In genomic region chr16:55480304-55480703, GRCm38 (mm10) we compare ENCODE assay signal across 9 mouse cellular contexts.
A peak's percentile ranks its signal among the peaks of the same experiment; 100 is the strongest.
DNase-seq lines count a peak whose midpoint lies in the region; ATAC-seq and TF ChIP-seq lines count a peak whose summit lies in the region.
"Had no signal": no experiment of that assay in that cellular context is flagged by ENCODE, and none has a peak within 500 bp of the region (broad histone marks: within the 10 kb centered on the region; RNA-seq: fewer than 3 reads in every experiment).

No protein-coding gene starts in this region.

- intact Hi-C loops in left cerebral cortex, postnatal 36 days (cut with DNase I) = no loop called here

- no peak overlapping the region for H3K27ac ChIP-seq in lung, postnatal 0 days (ENCODE audit: low read length)
- no peak overlapping the region for H3K27ac ChIP-seq in hindbrain, embryonic 16.5 days (ENCODE audit: low read depth, low read length)

- H3K36me3 ChIP-seq in lung, postnatal 0 days (ENCODE audit: insufficient read depth, low read length) = no peaks in the 10 kb centered on the region
- no peaks in the 10 kb centered on the region for H3K36me3 ChIP-seq in hindbrain, embryonic 16.5 days (ENCODE audit: control insufficient read depth, insufficient read depth, low read length)

- no peaks in the 10 kb centered on the region for H3K27me3 ChIP-seq in lung, postnatal 0 days (replicated peaks; ENCODE audit: insufficient read depth, low read length)
- no peaks in the 10 kb centered on the region for H3K27me3 ChIP-seq in hindbrain, embryonic 16.5 days (replicated peaks; ENCODE audit: control insufficient read depth, insufficient read depth, low read length)

- no peak overlapping the region for H3K4me2 ChIP-seq in lung, postnatal 0 days (replicated peaks; ENCODE audit: low read depth, low read length)
- H3K4me2 ChIP-seq in hindbrain, embryonic 16.5 days (ENCODE audit: low read length) = no peak overlapping the region

- 34% methylated on average over 7 of the region's 7 CpGs for whole genome bisulfite sequencing in lung, postnatal 0 days
- 32% methylated on average over 7 of the region's 7 CpGs for WGBS in hindbrain, embryonic 16.5 days

- no peak overlapping the region for H3K9ac ChIP-seq in lung, postnatal 0 days (replicated peaks; ENCODE audit: low read depth)
- H3K9ac ChIP-seq in hindbrain, embryonic 16.5 days (ENCODE audit: low read depth, low read length) = no peak overlapping the region

- no peak for DNase-seq in cerebellum, adult 8-10 months
- DNase-seq in lung, postnatal 0 days (ENCODE audit: low spot score) = peak; percentile 75
- DNase-seq in lung, postnatal 25 days (ENCODE audit: low spot score) = no peak
- DNase-seq in left cerebral cortex, postnatal 36 days (ENCODE audit: low spot score in 2 of 2) = no peak
- no peak for DNase-seq in urinary bladder, postnatal 14 days (ENCODE audit: low spot score)

- ATAC-seq in cerebellum, adult (ENCODE audit: insufficient number of reproducible peaks, low FRiP score, low TSS enrichment) = peak; percentile 50; the same call in 1 of the 2 replicates
- ATAC-seq in lung, postnatal 0 days = peak; percentile 67
- peak; percentile 83 for ATAC-seq in hindbrain, embryonic 16.5 days
- ATAC-seq in neutrophil, adult 5-6 weeks (ENCODE audit: extremely low read depth, insufficient number of reproducible peaks, low FRiP score, poor library complexity, severe bottlenecking) = peak; percentile 45; the same call in 1 of the 2 replicates

- TF ChIP-seq EP300 in lung, postnatal 0 days (IDR thresholded peaks at IDR 0.05) = no peak

- H3K4me1 ChIP-seq in lung, postnatal 0 days (ENCODE audit: insufficient read depth, low read depth, low read length) = no peaks in the 10 kb centered on the region
- H3K4me1 ChIP-seq in hindbrain, embryonic 16.5 days (ENCODE audit: control insufficient read depth, insufficient read depth, low read depth, low read length) = no peaks in the 10 kb centered on the region

- H3K4me3 ChIP-seq in lung, postnatal 0 days (ENCODE audit: low read depth, low read length) = no peak overlapping the region
- no peak overlapping the region for H3K4me3 ChIP-seq in hindbrain, embryonic 16.5 days (ENCODE audit: low read length)
- H3K4me3 ChIP-seq: erythroblast, embryonic 14.5 days had no signal

- no peaks in the 10 kb centered on the region for H3K9me3 ChIP-seq in lung, postnatal 0 days (ENCODE audit: low read length)
- H3K9me3 ChIP-seq in hindbrain, embryonic 16.5 days (ENCODE audit: control insufficient read depth, low read length) = no peaks in the 10 kb centered on the region

- TF ChIP-seq CTCF in lung, postnatal 0 days (IDR thresholded peaks at IDR 0.05) = peak; percentile 63
